Mouse (Mus musculus) olfactory bulb, adult 2 months (tissue): ENCODE measurements around the gene Ppm1l. TPM values are rescaled to one million over a fixed set of nuclear protein-coding genes. Genes with fewer than 3 reads are reported as not detected.

Source experiments
- H3K27ac ChIP-seq: fragments of 200-500 bp; 2 replicates; pipeline ENCODE4 v1.5.1; 2012; ENCODE audit warnings: low read depth, low read length; ENCODE audit not compliant: insufficient read depth
- H3K4me1 ChIP-seq: fragments of 200-500 bp; 2 replicates; pipeline ENCODE4 v1.6.1; 2012; ENCODE audit warnings: low read length; ENCODE audit not compliant: control insufficient read depth, insufficient read depth
- H3K4me3 ChIP-seq: fragments of 200-500 bp; 2 replicates; pipeline ENCODE4 v1.5.1; 2012; ENCODE audit warnings: mild to moderate bottlenecking, low read depth, low read length, moderate library complexity; ENCODE audit not compliant: insufficient read depth
- CTCF ChIP-seq: fragments of 200-500 bp; IDR thresholded peaks from 2 replicates; pipeline ENCODE4 v1.5.1; 2012; ENCODE audit warnings: low read depth, mild to moderate bottlenecking, low read length, moderate library complexity; ENCODE audit not compliant: insufficient read depth
- POLR2A ChIP-seq: fragments of 200-500 bp; IDR thresholded peaks from 2 replicates; pipeline ENCODE4 v1.6.1; 2012; ENCODE audit warnings: mild to moderate bottlenecking, low read depth, low read length, moderate library complexity; ENCODE audit not compliant: insufficient read depth
- WGBS: fragments of 180-500 bp; shearing (Covaris S2); methylation state at CpG from one replicate; pipeline ENCODE4 v1.1.7; 2018; 5-methylcytosine and 5-hydroxymethylcytosine counted together
- polyA plus RNA-seq: library from polyadenylated mRNA; stranded (reverse); fragments of >200 nt; gene quantifications from 2 replicates; pipeline ENCODE4 v1.2.4, GENCODE M21; 2012; ENCODE audit warnings: low replicate concordance; ENCODE audit not compliant: missing spikeins, insufficient read depth, insufficient read length

Gene Ppm1l
- polyA plus RNA-seq, 1 experiment: not detected

DNA sequence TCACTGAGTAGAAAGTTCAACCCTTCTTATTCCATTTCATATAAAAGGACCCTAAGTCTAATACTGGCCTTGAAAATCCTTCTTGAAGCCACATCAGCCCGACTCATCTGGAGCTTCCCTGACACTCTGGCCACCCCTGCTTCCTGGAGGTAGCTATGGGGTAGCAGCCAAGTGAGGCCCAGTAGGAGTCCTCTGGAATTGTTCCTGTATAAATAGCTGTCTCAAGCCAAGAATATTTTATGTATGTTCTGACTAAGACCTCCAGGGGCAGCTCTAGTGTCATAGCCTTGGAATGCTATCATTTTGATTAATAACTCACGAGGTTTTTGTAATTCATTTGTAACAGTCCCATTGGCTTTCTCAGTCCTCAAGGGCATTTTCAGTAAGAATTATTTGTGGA, 169.1 kb downstream of the Ppm1l start:
- WGBS: 74% methylated on average over 2 of the region's 2 CpGs
- no peak for TF ChIP-seq CTCF
- TF ChIP-seq POLR2A: no peak
- Histone ChIP-seq H3K4me3 (no peak overlapping the region), H3K4me1 (peaks cover 15% of the 10 kb centered on the region), H3K27ac (no peak overlapping the region)

DNA sequence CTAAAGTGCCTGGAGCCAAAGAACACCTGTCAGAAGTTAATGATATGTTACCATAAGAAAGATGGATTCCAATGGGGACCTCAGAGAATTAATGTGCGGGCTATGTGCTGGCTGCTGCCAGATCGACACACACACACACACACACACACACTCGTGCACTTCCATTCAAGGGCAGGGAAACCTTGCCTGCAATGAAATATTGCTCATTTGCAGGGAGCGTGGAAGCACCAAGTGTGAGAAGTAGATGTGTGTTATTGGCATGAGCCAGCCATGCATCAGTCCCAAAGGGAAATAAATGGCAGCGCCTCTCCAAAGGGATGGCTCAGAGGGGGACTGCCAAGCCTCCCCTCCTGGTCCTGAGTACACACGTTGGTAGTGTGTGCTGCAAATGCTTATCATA, 170.8 kb downstream of the Ppm1l start:
- TF ChIP-seq CTCF (no peak), POLR2A (no peak)
- WGBS: 90% methylated on average over 6 of the region's 6 CpGs
- H3K4me3 ChIP-seq: no peak overlapping the region
- H3K27ac ChIP-seq: no peak overlapping the region
- H3K4me1 ChIP-seq: peaks cover 17% of the 10 kb centered on the region

DNA sequence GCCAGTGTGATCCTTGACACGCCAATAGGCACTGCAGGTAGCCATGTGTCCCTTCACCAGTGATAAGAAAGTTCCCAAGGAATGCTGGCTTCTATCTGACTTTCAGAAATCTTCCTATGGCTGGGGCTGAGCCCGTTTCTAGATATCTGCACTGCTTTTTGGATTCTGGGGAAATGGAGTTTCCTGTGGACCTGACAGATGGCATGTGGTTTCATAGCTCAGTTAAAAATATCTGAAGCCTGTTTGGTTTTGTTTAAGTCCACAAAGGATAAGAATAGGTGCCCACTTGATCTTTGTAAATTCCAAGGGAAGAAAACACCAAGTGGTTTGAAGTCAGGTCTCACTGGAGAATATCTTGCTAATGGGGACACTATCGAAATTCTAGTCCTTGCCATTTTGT, 173.0 kb downstream of the Ppm1l start:
- Histone ChIP-seq H3K27ac (no peak overlapping the region), H3K4me1 (peaks cover 9% of the 10 kb centered on the region), H3K4me3 (no peak overlapping the region)
- TF ChIP-seq CTCF (no peak), POLR2A (no peak)
- WGBS: 88% methylated on average over 3 of the region's 3 CpGs

DNA sequence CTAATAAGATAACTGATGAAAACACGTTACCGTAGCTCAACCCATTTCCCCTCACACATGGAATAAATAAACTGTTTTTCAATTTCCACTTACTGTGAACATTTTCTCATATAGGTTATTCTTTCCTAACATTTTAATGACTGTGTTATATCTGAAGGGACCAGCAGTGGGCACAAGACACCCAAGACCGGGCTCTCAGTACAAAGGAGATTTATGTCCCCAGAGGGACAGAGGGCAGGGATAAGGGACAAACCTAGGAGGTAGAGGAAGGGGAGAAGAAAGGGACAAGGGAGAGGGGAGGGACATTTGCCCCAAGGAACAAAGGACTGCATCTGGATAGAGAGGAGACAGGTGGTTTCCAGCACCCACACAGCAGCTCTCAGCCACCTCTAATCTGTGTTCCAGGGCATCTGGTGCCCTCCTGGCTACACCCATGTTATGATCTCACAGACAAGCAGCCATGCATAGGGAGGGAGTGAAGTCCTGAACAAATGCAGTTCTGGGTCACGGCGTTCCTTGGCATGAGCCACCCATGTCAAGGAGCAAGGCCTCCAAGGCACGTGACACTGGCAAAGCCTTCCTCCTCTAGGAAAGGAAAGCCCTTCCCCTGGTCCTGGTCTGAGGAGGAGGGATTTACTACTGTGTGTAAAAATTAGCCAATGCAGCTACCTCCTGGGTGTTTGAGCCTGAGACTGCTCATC, 174.5 kb downstream of the Ppm1l start:
- TF ChIP-seq POLR2A (no peak), CTCF (no peak)
- Histone ChIP-seq H3K27ac (no peak overlapping the region), H3K4me3 (no peak overlapping the region), H3K4me1 (peaks cover 10% of the 10 kb centered on the region)
- 91% methylated on average over 6 of the region's 6 CpGs for WGBS

DNA sequence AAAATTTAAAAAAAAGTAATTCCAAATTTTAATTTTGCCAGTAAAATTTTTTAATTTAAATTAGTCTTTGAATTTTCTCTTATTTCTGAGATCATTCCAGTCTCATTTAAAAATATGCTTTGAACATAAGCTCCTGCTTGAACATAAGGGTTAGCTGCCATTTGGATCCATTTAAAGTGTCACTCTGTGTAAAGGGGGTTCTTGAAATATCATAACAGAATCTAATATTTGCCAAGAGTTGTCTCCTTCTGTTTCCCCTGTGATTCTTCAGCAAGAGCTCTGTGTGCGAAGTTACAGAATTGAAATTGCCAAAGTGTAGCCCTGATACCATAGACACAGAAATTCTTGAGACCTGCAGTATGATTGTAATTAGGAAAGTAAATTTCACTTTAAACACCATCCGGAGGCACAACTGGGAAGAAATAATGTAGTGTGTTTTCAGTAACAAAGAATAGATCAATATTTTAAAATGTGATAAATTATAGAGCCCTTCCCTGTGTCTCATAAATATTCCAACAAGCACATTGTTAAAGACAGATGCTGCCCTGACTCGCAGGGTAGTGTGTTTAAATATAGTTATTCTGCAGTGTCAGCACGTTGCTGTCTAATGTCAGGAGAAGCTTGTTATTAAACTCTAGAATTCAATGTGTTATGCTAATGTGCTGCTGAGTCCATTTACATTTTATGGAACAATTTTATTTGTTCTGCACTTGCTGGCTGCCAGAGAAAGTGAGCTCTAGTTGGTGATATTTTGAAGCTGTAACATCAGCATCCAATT, 177.8 kb downstream of the Ppm1l start:
- 32% methylated on average over 4 of the region's 4 CpGs for WGBS
- TF ChIP-seq CTCF: no peak
- TF ChIP-seq POLR2A: no peak
- H3K27ac ChIP-seq: no peak overlapping the region

DNA sequence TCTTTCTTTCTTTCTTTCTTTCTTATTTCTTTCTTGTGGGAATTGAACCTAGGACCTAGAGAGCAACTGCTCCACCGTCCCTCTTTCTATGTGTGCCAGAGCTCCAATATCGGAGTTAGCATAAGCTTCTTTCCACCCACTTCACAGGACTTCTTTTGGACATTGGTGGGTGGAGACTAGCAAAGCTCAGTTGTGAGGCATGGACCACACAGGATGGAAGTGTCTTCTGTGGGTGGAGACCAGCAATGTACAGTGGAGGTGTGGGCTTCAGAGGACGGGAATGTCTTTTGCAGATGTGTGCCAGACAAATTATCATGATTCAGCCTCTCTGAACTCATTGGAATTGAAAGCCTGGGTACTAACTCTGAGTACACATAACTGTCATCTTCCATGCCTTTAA, 180.5 kb downstream of the Ppm1l start:
- WGBS: 72% methylated on average over 3 of the region's 3 CpGs
- Histone ChIP-seq H3K4me3 (no peak overlapping the region), H3K27ac (no peak overlapping the region), H3K4me1 (peaks cover 11% of the 10 kb centered on the region)
- TF ChIP-seq POLR2A (no peak), CTCF (no peak)

More for the DNA sequence above, 177.8 kb downstream of the Ppm1l start:
- Histone ChIP-seq H3K4me1 (peaks cover 6% of the 10 kb centered on the region), H3K4me3 (no peak overlapping the region)

DNA sequence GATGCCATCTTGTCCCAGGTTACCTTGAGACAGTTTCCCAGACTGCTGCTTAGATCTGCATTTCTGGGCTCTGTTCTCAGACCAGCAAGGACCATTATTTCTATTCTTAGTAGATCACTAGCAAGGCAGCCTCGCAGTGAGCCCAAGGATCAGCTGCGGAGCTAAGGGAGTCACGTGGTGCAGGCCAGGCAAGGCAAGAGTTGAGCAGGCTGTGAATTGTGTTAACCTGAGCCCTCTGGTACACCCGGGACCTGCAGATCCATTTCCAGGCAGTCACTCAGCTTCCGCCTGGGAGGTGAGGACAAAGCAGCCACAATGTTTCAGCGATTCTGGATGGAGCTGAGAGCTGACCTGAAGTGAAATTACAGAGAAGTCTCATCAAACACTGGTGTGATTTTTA, 185.3 kb downstream of the Ppm1l start:
- Histone ChIP-seq H3K4me3 (no peak overlapping the region), H3K4me1 (peaks cover 11% of the 10 kb centered on the region), H3K27ac (no peak overlapping the region)
- TF ChIP-seq CTCF (no peak), POLR2A (no peak)
- 28% methylated on average over 6 of the region's 6 CpGs for WGBS

DNA sequence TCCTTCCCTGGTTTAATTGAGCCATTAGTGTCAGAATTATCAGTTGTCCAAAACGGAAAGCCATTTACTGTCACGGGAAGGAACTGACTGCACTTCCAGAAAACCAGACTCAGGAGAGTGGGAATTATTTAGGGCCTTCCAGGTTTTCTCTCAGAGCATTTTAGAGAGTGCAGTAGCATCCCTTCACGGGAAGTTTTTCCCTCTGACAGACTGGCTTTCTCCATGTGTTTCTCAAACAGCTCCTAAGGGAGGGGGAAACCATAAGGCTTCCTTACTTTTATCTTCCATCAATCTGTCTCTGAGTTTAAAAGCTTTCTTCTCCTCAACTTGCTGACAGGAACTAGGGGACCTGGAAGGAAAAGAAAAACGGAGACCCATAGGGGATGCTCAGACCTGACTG, 185.9 kb downstream of the Ppm1l start:
- no peak for TF ChIP-seq POLR2A
- no peak for TF ChIP-seq CTCF
- Histone ChIP-seq H3K4me3 (no peak overlapping the region), H3K4me1 (peaks cover 11% of the 10 kb centered on the region), H3K27ac (no peak overlapping the region)
- WGBS: 72% methylated on average over 4 of the region's 4 CpGs

DNA sequence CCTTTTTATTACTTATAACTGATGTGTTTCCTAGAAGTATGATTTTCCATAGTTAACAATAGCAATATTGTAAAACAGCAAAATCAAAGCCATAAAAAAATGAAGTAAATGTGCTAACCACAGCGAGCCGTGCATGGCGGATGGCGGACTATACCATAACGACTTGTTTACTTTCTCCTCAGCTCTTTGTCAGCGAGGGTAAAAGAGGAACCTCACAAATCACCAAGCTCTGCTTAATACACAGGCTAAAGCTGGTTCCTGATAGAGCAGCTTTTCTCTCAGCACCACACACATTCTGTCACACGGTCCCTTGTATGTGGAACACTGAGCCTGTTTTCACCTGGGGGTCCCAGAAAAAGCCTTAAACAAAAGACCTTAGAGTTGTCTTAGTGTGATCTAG, 188.4 kb downstream of the Ppm1l start:
- no peak overlapping the region for H3K27ac ChIP-seq
- TF ChIP-seq CTCF (no peak), POLR2A (no peak)
- H3K4me3 ChIP-seq: no peak overlapping the region
- 78% methylated on average over 7 of the region's 7 CpGs for WGBS
- peaks cover 11% of the 10 kb centered on the region for H3K4me1 ChIP-seq
